Mouse (Mus musculus) C2C12 (cell line): ENCODE data around the gene Lpp. TPM values are rescaled to one million over a fixed set of nuclear protein-coding genes. Genes with fewer than 3 reads are reported as not detected.

Source experiments
- H3K27me3 ChIP-seq: one replicate; pipeline ENCODE4 v1.6.1; 2011; ENCODE audit not compliant: control insufficient read depth, insufficient read depth, insufficient read length
- H3K36me3 ChIP-seq: one replicate; pipeline ENCODE4 v1.6.1; 2011; ENCODE audit not compliant: control insufficient read depth, insufficient read depth
- H3K4me3 ChIP-seq: one replicate; pipeline ENCODE4 v1.5.1; 2011; ENCODE audit warnings: mild to moderate bottlenecking, control low read depth; ENCODE audit not compliant: poor library complexity, insufficient read depth, severe bottlenecking
- H3K79me2 ChIP-seq: one replicate; pipeline ENCODE4 v1.6.1; 2011; ENCODE audit not compliant: control insufficient read depth, insufficient read depth
- H3K79me3 ChIP-seq: one replicate; pipeline ENCODE4 v1.6.1; 2011; ENCODE audit warnings: low read depth, control low read depth
- H3ac ChIP-seq: one replicate; pipeline ENCODE3; 2011; ENCODE audit warnings: low read depth; ENCODE audit not compliant: control insufficient read depth, insufficient read length
- CEBPB ChIP-seq: IDR thresholded peaks from one replicate; pipeline ENCODE4 v1.6.1; 2011; ENCODE audit warnings: low read depth, mild to moderate bottlenecking, control low read depth, moderate library complexity
- CTCF ChIP-seq: IDR thresholded peaks from one replicate; pipeline ENCODE4 v1.5.1; 2011; ENCODE audit not compliant: control insufficient read depth, insufficient read depth, insufficient read length
- FOSL1 ChIP-seq: IDR thresholded peaks from one replicate; pipeline ENCODE4 v1.8.0; 2011; ENCODE audit warnings: mild to moderate bottlenecking, low read length; ENCODE audit not compliant: poor library complexity, insufficient read depth, severe bottlenecking
- MAX ChIP-seq: IDR thresholded peaks from one replicate; pipeline ENCODE4 v1.6.1; 2011; ENCODE audit warnings: mild to moderate bottlenecking, control low read depth
- MYOD1 ChIP-seq: IDR thresholded peaks from one replicate; pipeline ENCODE4 v1.6.1; 2011; ENCODE audit warnings: low read depth; ENCODE audit not compliant: control insufficient read depth, insufficient read length
- MYOG ChIP-seq: IDR thresholded peaks from one replicate; pipeline ENCODE4 v1.6.1; 2011; ENCODE audit not compliant: control insufficient read depth, insufficient read length; ENCODE audit errors: extremely low read depth
- USF1 ChIP-seq: IDR thresholded peaks from one replicate; pipeline ENCODE4 v1.6.1; 2011; ENCODE audit warnings: low read depth, mild to moderate bottlenecking, control low read depth, moderate library complexity
- polyA plus RNA-seq: library from polyadenylated mRNA; unstranded; fragments of >200 nt; fragmentation: generic; extraction: Trizol; gene quantifications from one replicate; pipeline ENCODE4 v1.2.1, GENCODE M21; 2012; ENCODE audit warnings: missing spikeins

Lpp gene
- polyA plus RNA-seq, 1 experiment, result 9.6 TPM

- H3K27me3 ChIP-seq, result no peaks in the 10 kb centered on the region
- no peak overlapping the region for H3K4me3 ChIP-seq
- TF ChIP-seq CEBPB, result peak; percentile 93
- no peak for TF ChIP-seq MAX
- peaks cover 2% of the 10 kb centered on the region for H3K79me3 ChIP-seq
- H3K79me2 ChIP-seq, result peaks cover 37% of the 10 kb centered on the region
- H3K36me3 ChIP-seq, result peaks cover 3% of the 10 kb centered on the region
- no peak overlapping the region for H3ac ChIP-seq
Observed at GRCm38 (mm10) chr16:24756141-24756540, 362.8 kb downstream of the Lpp start.

- no peak overlapping the region for H3K4me3 ChIP-seq
- H3K36me3 ChIP-seq, result peaks cover 34% of the 10 kb centered on the region
- H3ac ChIP-seq, result no peak overlapping the region
- peak; percentile 17 for TF ChIP-seq USF1
- no peak for TF ChIP-seq CTCF
- no peak for TF ChIP-seq MAX
- peaks cover 15% of the 10 kb centered on the region for H3K79me3 ChIP-seq
- no peaks in the 10 kb centered on the region for H3K27me3 ChIP-seq
- H3K79me2 ChIP-seq, result peaks cover 32% of the 10 kb centered on the region
Observed at GRCm38 (mm10) chr16:24766051-24766450, 372.7 kb downstream of the Lpp start.

GRCm38 (mm10) chr16:24766596-24766995, 373.3 kb downstream of the Lpp start:
- Histone ChIP-seq H3K36me3 (peaks cover 32% of the 10 kb centered on the region), H3K79me3 (peaks cover 15% of the 10 kb centered on the region), H3ac (no peak overlapping the region), H3K27me3 (no peaks in the 10 kb centered on the region), H3K4me3 (no peak overlapping the region), H3K79me2 (peaks cover 37% of the 10 kb centered on the region)
- no peak for TF ChIP-seq MYOD1
- no peak for TF ChIP-seq MYOG
- TF ChIP-seq USF1, result no peak
- no peak for TF ChIP-seq CTCF
- no peak for TF ChIP-seq FOSL1
- TF ChIP-seq CEBPB, result no peak
- TF ChIP-seq MAX, result no peak

GRCm38 (mm10) chr16:24777053-24777452, 383.7 kb downstream of the Lpp start:
- H3K36me3 ChIP-seq, result peaks cover 6% of the 10 kb centered on the region
- H3K79me3 ChIP-seq, result no peaks in the 10 kb centered on the region
- no peak for TF ChIP-seq CTCF
- TF ChIP-seq USF1, result no peak
- no peak for TF ChIP-seq FOSL1
- no peak for TF ChIP-seq MYOG
- TF ChIP-seq CEBPB, result no peak
- TF ChIP-seq MYOD1, result no peak
- no peak for TF ChIP-seq MAX
- H3K4me3 ChIP-seq, result no peak overlapping the region
- no peaks in the 10 kb centered on the region for H3K27me3 ChIP-seq
- no peak overlapping the region for H3ac ChIP-seq
- peaks cover 11% of the 10 kb centered on the region for H3K79me2 ChIP-seq

- no peak overlapping the region for H3K4me3 ChIP-seq
- H3K27me3 ChIP-seq, result no peaks in the 10 kb centered on the region
- H3K79me2 ChIP-seq, result peaks cover 6% of the 10 kb centered on the region
- H3K79me3 ChIP-seq, result no peaks in the 10 kb centered on the region
- H3ac ChIP-seq, result no peak overlapping the region
- no peaks in the 10 kb centered on the region for H3K36me3 ChIP-seq
- no peak for TF ChIP-seq MYOD1
- TF ChIP-seq FOSL1, result no peak
- TF ChIP-seq MYOG, result no peak
- TF ChIP-seq CTCF, result no peak
- TF ChIP-seq CEBPB, result no peak
- no peak for TF ChIP-seq MAX
- TF ChIP-seq USF1, result no peak
Observed at GRCm38 (mm10) chr16:24778432-24779274, 385.3 kb downstream of the Lpp start.

- H3K79me3 ChIP-seq, result no peaks in the 10 kb centered on the region
- H3K36me3 ChIP-seq, result no peaks in the 10 kb centered on the region
- H3K4me3 ChIP-seq, result no peak overlapping the region
- no peak for TF ChIP-seq MYOD1
- no peak for TF ChIP-seq FOSL1
- TF ChIP-seq MYOG, result no peak
- no peak for TF ChIP-seq CEBPB
- no peak for TF ChIP-seq USF1
- TF ChIP-seq MAX, result no peak
- no peak for TF ChIP-seq CTCF
- H3K79me2 ChIP-seq, result peaks cover 6% of the 10 kb centered on the region
- no peaks in the 10 kb centered on the region for H3K27me3 ChIP-seq
- H3ac ChIP-seq, result no peak overlapping the region
Observed at GRCm38 (mm10) chr16:24780545-24780944, 387.2 kb downstream of the Lpp start.
